Mouse (Mus musculus): ENCODE data around the gene Hes7. TPM values are rescaled to one million over a fixed set of nuclear protein-coding genes. Genes with fewer than 3 reads are reported as not detected.

Hes7 gene
- total and polyA plus RNA-seq, 3 experiments = 0.04 TPM; not detected in 2

GRCm38 (mm10) chr11:69125919-69126705 is 5.9 kb downstream of the Hes7 start:
- in situ Hi-C loops (cut with MboI; ENCODE audit: low pct_ligation_motif_present, low pct_unique_long_range_greater_than_20kb, low sequenced_read_pairs) = no loop called here
- Histone ChIP-seq H3K27ac (ENCODE audit: insufficient read depth, low read depth) (no peak overlapping the region), H3K36me3 (replicated peaks in 1 of 2; ENCODE audit: control insufficient read depth in 1 of 2, insufficient read depth in 1 of 2, low read length in 1 of 2) (no peaks in the 10 kb centered on the region), H3K4me1 (ENCODE audit: control insufficient read depth in 1 of 2, insufficient read depth in 2 of 2) (peaks cover 3 to 26% of the 10 kb centered on the region in 2 experiments), H3K27me3 (replicated peaks) (peaks cover 67% of the 10 kb centered on the region), H3K79me2 (replicated peaks; ENCODE audit: control insufficient read depth, extremely low read depth, insufficient read depth, poor library complexity, severe bottlenecking) (no peaks in the 10 kb centered on the region), H3K4me3 (replicated peaks in 1 of 3; ENCODE audit: low read depth in 2 of 3, low read length in 2 of 3, poor library complexity in 1 of 3) (peak overlapping the region; percentile 62 to 78 (median 65)), H3K9me3 (replicated peaks; ENCODE audit: low read length) (peaks cover 3% of the 10 kb centered on the region), H3K9ac (ENCODE audit: insufficient read depth, low read depth) (peak overlapping the region; percentile 51; the same call in 1 of the 2 replicates), H3K4me2 (ENCODE audit: insufficient read depth, low read depth, poor library complexity, severe bottlenecking) (peak overlapping the region; percentile 89)
- dilution Hi-C loops (cut with MboI; ENCODE audit: extremely low pct_ligation_motif_present, extremely low pct_unique_long_range_greater_than_20kb, low sequenced_read_pairs) = no loop called here
- TF ChIP-seq MAZ (IDR thresholded peaks at IDR 0.05; ENCODE audit: low read depth, low read length) (no peak), CHD2 (IDR thresholded peaks at IDR 0.05; ENCODE audit: low read length) (no peak), USF2 (conservative IDR thresholded peaks at IDR 0.05; ENCODE audit: low read depth, low read length) (no peak), RAD21 (IDR thresholded peaks at IDR 0.05; ENCODE audit: low read depth, low read length) (no peak), JUN (IDR thresholded peaks at IDR 0.05; ENCODE audit: insufficient read depth, low read depth, low read length) (no peak), POLR2A (IDR thresholded peaks at IDR 0.05; ENCODE audit: low read depth, low read length) (no peak), HCFC1 (IDR thresholded peaks at IDR 0.05; ENCODE audit: low read depth, low read length) (no peak), MAFK (IDR thresholded peaks at IDR 0.05; ENCODE audit: insufficient replicate concordance, low read length) (no peak), PAX5 (IDR thresholded peaks at IDR 0.05; ENCODE audit: low read length) (no peak), ZKSCAN1 (IDR thresholded peaks at IDR 0.05; ENCODE audit: borderline replicate concordance, low read depth, low read length) (no peak), USF1 (IDR thresholded peaks at IDR 0.05; ENCODE audit: low read depth, low read length) (no peak), IRF4 (IDR thresholded peaks at IDR 0.05; ENCODE audit: low read depth, low read length) (no peak), GABPA (IDR thresholded peaks at IDR 0.05; ENCODE audit: insufficient replicate concordance, low read depth, low read length) (no peak), ELF1 (IDR thresholded peaks at IDR 0.05; ENCODE audit: low read depth, low read length) (no peak), UBTF (IDR thresholded peaks at IDR 0.05; ENCODE audit: low read depth, low read length) (no peak), MXI1 (IDR thresholded peaks at IDR 0.05; ENCODE audit: low read depth, low read length) (no peak)
- DNase-seq (ENCODE audit: extremely low read depth) = no peak

- no peaks in the 10 kb centered on the region for H3K36me3 ChIP-seq (replicated peaks in 1 of 2; ENCODE audit: control insufficient read depth in 1 of 2, insufficient read depth in 1 of 2, low read length in 1 of 2)
- no peak overlapping the region for H3K27ac ChIP-seq (ENCODE audit: insufficient read depth, low read depth)
- DNase-seq (ENCODE audit: extremely low read depth) = peak; percentile 29
- H3K4me1 ChIP-seq (ENCODE audit: control insufficient read depth in 1 of 2, insufficient read depth in 2 of 2) = peaks cover 3 to 20% of the 10 kb centered on the region in 2 experiments
- H3K4me3 ChIP-seq (replicated peaks in 1 of 3; ENCODE audit: low read depth in 2 of 3, low read length in 2 of 3, poor library complexity in 1 of 3) = no peak overlapping the region
- no peak overlapping the region for H3K9ac ChIP-seq (ENCODE audit: insufficient read depth, low read depth)
- H3K9me3 ChIP-seq (replicated peaks; ENCODE audit: low read length) = peaks cover 3% of the 10 kb centered on the region
- in situ Hi-C loops (cut with MboI; ENCODE audit: low pct_ligation_motif_present, low pct_unique_long_range_greater_than_20kb, low sequenced_read_pairs) (no loop called here), dilution Hi-C loops (cut with MboI; ENCODE audit: extremely low pct_ligation_motif_present, extremely low pct_unique_long_range_greater_than_20kb, low sequenced_read_pairs) (no loop called here)
- no peaks in the 10 kb centered on the region for H3K79me2 ChIP-seq (replicated peaks; ENCODE audit: control insufficient read depth, extremely low read depth, insufficient read depth, poor library complexity, severe bottlenecking)
- TF ChIP-seq NELFE (IDR thresholded peaks at IDR 0.05; ENCODE audit: low read depth, low read length) (no peak), ZNF384 (IDR thresholded peaks at IDR 0.05; ENCODE audit: low read depth, low read length) (no peak), POLR2A (IDR thresholded peaks at IDR 0.05; ENCODE audit: low read depth, low read length) (no peak)
- H3K4me2 ChIP-seq (ENCODE audit: insufficient read depth, low read depth, poor library complexity, severe bottlenecking) = no peak overlapping the region
- H3K27me3 ChIP-seq (replicated peaks) = peaks cover 67% of the 10 kb centered on the region
These were observed 6.5 kb downstream of the Hes7 start for GRCm38 (mm10) chr11:69126706-69127095.
